Mouse (Mus musculus): ENCODE results near the gene Rpgrip1l.

The Rpgrip1l gene

DNA sequence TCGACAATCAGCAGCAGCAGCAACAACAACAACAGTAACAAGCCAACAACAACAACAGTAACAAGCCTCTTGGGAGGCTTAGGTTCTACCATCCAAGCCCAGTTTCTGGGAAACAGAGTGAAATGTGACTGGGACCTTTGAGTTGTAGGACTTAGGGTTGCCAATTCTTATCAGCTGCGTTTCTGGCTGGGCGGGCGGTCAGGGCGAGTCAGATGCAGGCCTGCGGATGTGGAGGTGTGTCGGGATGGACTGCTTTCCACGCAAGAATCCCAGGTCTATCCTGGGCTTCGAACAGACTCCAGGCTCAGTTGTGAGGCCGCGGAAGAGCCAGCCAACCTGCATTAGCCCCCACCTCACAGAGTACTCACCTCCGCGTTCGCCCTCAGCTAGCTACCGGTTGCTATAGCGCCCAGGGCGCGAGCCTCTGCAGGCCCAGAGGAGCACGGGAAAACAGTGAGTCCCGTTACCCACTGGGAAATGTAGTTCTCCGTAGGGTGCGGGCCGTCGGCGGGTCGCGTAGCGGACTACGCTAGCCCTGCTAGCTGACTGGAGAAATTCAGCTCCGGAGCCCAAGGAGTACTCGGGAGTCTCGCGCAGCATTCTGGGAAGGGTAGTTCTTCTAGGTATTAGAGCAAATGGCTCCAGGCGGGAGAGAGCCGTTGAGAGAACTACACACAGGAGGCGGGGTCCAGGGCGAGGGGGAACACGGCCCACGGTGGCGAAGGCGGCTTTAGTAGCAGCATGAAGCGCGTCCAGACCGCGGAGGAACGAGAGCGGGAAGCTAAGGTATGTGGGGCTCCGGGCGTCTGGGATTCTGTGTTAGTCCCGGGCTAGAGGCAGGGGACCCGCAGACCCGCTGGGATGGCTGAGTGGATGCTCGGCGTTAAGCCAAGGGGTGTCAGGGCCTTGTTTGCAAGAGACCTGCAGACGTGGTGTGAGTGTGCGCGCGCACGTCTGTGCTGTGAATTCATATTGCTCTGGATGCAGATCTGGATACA is at the start of gene Rpgrip1l, which contains the start of gene Fto:
Rpgrip1l (minus strand) TSS at position 428 of the 998 bp plus-strand sequence.
Fto (plus strand) TSS at position 691 of the 998 bp plus-strand sequence.
- peak; percentile 100 for DNase-seq (ENCODE audit: low read depth, low spot score)

DNA sequence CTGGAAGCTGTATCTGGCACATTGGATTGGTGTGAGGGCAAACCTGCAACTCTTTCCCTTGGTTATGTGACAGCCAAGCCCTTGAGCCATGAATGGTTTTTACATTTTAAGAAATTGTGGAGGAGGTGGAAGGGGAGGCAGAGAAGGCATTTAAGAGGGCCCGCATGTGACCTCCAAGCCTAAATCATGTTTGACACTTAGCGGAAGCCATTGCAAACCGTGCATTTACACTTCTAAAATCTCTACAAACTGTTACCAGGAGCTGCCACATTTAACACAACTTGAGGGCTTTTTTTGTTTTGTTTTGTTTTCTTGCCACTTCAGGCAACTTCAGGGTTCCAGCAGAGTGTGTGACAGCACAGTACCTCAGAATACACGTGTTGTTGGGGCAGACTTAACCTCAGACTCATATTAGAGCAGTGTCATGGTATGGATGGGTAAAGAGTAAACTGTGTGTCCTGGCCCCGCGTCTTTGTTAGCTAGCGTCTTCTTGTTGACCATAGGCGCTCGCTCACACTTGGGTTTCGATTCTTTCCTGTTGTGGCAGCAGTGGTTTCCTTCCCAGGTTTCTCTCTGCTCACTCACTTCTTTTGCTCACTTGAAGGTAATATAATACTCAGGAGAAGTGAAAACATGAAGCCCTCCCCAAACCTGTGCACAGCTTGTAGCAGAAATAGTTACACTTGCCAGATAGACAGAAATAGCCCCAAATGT is 47.7 kb upstream of the Rpgrip1l start:
- DNase-seq (ENCODE audit: low read depth, low spot score), result no peak

DNA sequence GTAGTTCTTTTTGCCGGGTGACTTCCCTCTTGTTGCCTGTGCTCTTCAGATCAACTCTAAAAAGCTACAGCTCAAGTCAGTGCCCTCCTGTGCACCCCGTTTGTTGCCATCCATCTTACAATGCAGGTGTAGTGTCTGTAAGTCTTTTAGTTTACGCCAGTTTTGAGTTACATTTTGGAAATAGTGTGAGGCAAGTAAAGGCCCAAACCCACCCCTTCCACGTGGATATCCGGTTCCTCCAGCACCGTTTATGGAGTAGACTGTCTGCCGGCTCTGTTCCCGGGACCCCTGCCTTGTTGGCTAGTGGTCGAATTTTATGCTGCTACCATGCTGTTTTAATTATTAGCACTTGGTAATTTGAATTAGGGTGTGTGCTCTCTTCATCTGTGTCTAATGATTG is 46.4 kb upstream of the Rpgrip1l start:
- no peak for DNase-seq (ENCODE audit: low read depth, low spot score)

- no peak for DNase-seq (ENCODE audit: low read depth, low spot score)
Observed at GRCm38 (mm10) chr8:91358016-91358415, 45.0 kb upstream of the Rpgrip1l start.

GRCm38 (mm10) chr8:91357493-91358014 is 44.5 kb upstream of the Rpgrip1l start:
- DNase-seq (ENCODE audit: low read depth, low spot score), result no peak

DNA sequence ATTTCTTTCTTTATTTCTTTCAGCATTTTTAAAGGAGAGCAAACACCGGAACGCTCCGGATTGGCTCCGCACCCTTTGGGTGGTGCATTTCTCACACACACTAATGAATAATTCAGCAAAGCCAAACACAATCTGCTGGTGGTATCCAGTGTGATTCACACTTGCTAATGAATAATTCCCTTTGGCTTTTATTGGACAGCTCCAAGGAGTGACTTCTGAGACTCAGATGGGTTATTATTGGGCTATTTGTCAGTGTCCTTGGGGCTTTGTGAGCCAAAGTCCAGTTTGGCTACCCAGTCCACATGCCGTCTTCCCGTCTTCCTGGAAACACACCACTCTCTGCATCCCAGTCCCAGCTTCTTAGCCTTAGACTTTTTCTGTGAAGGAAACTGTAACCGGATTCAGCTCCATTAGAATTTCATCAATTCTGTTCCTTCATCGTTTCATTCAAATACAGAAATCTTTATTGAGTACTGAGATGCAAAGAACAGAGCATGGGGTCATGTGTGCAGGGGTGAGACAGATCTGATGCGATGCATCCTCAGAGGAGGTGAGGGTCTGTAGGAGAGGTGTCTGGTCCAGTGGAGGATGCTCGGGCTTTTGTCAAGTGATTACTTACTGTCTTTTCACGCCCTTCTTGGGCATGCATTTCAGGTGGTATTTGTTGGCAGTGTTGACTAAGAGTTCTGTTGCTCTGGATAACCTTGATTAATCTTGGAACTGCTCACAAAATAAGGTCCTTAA is 43.1 kb upstream of the Rpgrip1l start:
- no peak for DNase-seq (ENCODE audit: low read depth, low spot score)

- DNase-seq (ENCODE audit: low read depth, low spot score), result no peak
Observed at GRCm38 (mm10) chr8:91355301-91355905, 42.3 kb upstream of the Rpgrip1l start.

DNA sequence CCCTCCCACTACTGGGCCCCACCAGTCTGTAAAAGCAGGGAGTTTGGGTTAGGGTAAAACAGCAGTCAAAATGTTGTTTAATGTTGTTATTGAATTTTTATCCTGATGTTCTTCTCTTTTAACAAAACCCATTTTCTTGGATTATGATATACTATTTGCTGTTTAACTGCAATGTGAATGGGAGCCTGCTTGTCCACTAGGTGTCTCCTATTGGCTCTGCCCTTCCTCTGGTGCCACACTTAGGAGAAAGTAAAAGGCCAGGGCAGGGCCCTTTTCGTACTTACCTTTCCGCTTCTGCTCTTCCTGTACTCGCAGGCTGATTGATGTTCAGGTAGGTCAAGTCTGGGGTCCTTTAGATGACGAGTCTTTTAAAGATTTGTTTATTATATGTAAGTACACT is 40.8 kb upstream of the Rpgrip1l start:
- no peak for DNase-seq (ENCODE audit: low read depth, low spot score)

- peak; percentile 42 for DNase-seq (ENCODE audit: low read depth, low spot score)
Observed at GRCm38 (mm10) chr8:91353062-91353461, 40.0 kb upstream of the Rpgrip1l start.

- DNase-seq (ENCODE audit: low read depth, low spot score), result no peak
Observed at GRCm38 (mm10) chr8:91352598-91352997, 39.5 kb upstream of the Rpgrip1l start.

DNA sequence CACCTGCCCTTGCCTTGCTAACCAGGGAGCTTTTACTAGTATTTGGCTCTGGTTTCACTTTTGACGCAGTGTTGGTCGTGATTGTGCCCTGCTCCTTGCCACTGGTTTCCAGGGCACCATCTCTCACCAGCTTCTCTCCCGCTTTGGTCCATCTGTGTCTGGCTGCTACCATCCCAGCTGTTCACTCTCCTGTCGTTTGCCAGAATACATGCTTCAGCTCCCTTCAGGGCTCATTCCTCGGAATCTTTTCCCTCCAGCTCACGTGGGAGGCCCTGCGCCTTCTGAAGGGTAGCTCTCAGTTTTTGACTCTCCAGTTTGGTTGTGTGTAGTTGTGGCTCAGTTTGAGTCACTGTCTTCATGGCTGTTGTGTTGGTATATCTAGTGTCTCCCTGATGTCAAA is 37.6 kb upstream of the Rpgrip1l start:
- no peak for DNase-seq (ENCODE audit: low read depth, low spot score)

DNA sequence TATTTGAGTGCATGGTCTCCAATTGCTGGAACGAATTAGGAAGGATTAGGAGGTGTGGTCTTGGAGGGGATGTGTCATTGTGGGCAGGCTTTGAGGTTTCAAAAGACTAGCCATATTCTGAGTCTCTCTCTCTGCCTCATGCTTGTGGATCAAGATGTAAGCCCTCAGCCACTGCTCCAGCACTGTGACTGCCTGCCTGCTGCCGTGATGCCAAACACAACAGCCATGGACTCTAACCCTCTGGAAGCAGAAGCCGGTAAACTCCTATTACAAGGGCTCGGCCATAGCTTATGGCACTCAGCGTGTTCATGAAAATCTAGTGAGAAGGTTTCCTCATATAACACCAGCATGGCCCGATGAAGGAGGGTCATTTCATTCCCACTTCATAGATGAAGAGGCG is 36.8 kb upstream of the Rpgrip1l start:
- DNase-seq (ENCODE audit: low read depth, low spot score), result no peak

- no peak for DNase-seq (ENCODE audit: low read depth, low spot score)
Observed at GRCm38 (mm10) chr8:91347595-91347994, 34.5 kb upstream of the Rpgrip1l start.

GRCm38 (mm10) chr8:91347146-91347545 is 34.1 kb upstream of the Rpgrip1l start:
- peak; percentile 40 for DNase-seq (ENCODE audit: low read depth, low spot score)

DNA sequence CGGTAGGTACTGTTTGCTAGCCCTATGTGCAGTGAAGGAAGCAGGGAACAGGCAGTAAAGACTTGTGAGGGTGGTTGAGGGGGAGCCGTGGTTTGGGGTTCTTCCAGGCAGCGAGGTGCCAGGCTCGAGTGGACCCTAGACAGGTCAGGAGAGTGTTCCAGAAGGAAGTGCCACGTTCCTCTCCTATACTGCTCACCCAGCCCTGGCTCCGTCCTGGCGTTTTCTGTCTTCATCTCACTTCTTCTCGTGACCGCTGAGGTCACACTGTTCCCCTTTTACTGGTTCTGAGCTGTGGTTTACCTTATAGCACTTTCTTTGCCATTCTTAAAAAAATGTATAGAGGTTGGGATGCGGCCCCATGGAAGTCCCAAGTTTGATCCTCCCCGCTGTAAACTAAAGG is 31.6 kb upstream of the Rpgrip1l start:
- no peak for DNase-seq (ENCODE audit: low read depth, low spot score)

- DNase-seq (ENCODE audit: low read depth, low spot score), result no peak
Observed at GRCm38 (mm10) chr8:91342798-91343197, 29.7 kb upstream of the Rpgrip1l start.

DNA sequence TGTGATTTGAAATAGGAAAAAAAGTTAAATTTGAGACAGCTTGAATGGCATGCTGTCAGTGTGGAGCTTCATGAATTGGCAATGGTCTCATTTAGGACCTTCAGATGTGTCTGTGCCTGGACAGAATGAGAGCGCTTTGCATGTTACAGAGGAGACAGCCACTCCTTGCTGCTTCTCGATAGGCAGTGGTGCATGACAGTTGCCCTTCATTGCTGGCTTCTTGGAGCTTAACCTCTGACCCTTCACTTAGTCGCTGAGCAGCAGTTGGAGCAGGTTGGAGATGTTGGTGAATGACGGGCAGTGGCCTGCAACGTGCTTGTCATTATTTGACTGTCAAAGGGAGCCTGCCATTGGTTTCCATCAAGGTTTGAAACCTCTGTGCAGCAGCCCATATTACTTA is 29.1 kb upstream of the Rpgrip1l start:
- DNase-seq (ENCODE audit: low read depth, low spot score), result no peak

DNA sequence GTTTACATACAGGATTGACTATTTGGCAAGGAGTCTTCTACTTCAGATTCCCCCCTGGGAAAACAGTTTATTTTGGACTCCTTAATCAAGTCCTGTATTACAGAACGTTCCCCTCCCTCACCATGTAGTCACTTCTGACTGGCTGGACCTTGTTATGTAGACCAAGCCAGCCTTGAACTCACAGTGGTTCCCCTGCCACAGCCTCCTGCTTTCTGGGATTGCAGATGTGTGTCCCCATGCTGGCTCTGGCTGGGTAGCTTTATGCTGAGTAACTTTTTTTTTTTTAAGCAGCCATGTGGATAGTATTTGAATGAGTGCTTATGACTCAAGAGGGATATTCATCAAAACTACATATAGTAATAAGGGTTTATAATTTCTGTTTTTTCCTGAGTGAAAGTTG is 27.7 kb upstream of the Rpgrip1l start:
- DNase-seq (ENCODE audit: low read depth, low spot score), result no peak

GRCm38 (mm10) chr8:91339651-91340050 is 26.6 kb upstream of the Rpgrip1l start:
- DNase-seq (ENCODE audit: low read depth, low spot score), result no peak

- no peak for DNase-seq (ENCODE audit: low read depth, low spot score)
Observed at GRCm38 (mm10) chr8:91338389-91339154, 25.5 kb upstream of the Rpgrip1l start.
